Mouse (Mus musculus): ENCODE data around the gene Phactr1.

Phactr1 gene

DNA sequence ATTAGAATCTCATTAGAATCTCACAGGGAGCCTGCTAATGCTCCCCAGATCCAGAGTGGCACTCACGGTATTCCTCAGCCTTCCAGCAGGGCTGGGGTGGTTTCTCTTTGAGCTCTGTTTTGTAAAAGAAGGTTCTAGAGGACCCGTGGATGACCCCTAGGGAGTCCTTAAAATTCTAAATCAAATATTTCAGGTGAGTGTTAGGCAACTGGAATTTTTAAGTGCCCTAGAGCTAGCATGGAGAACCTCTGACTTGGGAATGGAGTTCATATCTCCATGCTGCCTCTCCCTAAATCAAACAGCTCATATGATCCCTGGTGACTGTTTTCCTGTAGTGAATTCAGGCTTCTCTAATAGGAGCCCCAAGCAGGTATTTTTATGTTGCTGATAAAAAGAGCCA, 197.9 kb downstream of the Phactr1 start:
- DNase-seq: no peak

DNA sequence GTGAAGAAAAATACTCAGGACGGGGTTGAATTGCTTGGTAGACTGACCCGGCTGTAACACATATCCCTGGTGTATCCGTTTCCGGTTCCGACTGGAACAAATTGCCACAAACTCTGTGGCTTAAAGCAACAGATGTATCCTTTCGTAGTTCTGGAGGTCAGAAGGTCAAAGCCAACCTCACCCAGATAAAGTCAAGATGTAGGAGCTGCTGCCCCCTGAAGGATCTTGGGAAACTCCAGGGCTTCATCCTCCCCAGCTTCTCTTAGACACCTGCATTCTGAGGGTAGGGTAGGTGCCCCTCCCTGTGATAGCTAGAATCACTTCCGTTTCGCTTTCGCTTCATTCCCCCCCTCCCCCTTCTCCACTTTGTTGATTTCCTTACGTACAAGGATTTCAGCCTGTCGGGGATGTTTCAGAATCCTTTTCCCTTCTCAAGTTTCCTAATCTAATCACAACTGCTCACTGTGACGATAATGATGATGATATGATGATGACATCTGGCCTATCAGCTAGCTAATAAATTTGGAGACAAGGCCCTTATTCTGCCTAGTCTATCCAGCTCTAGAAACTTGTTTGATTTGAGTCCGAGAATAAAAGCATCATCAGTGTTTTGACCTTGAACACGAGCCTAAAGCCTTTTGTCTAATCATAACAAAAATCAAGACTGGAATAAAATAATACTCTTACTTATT, 203.8 kb downstream of the Phactr1 start:
- peak; percentile 45 for DNase-seq

DNA sequence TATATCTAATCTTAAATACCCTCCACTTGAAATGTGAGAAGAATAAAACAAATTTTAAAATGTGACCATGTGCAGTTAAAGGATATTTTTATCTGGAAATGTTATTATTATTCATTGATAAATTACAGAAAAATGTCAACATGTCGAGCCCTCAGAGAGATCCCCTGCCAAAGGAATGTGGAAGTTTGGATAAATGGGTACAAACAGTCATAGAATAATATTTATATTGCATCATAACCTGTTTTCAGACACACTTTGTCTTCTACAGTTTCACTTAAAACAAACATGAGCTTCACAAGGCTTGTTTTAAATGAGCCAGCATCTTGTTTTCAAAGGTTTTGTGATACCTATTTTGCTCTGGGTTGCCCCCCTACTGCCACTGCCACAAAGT, 204.3 kb downstream of the Phactr1 start:
- DNase-seq: no peak

GRCm38 (mm10) chr13:42887701-42888100, 207.3 kb downstream of the Phactr1 start:
- no peak for DNase-seq

DNA sequence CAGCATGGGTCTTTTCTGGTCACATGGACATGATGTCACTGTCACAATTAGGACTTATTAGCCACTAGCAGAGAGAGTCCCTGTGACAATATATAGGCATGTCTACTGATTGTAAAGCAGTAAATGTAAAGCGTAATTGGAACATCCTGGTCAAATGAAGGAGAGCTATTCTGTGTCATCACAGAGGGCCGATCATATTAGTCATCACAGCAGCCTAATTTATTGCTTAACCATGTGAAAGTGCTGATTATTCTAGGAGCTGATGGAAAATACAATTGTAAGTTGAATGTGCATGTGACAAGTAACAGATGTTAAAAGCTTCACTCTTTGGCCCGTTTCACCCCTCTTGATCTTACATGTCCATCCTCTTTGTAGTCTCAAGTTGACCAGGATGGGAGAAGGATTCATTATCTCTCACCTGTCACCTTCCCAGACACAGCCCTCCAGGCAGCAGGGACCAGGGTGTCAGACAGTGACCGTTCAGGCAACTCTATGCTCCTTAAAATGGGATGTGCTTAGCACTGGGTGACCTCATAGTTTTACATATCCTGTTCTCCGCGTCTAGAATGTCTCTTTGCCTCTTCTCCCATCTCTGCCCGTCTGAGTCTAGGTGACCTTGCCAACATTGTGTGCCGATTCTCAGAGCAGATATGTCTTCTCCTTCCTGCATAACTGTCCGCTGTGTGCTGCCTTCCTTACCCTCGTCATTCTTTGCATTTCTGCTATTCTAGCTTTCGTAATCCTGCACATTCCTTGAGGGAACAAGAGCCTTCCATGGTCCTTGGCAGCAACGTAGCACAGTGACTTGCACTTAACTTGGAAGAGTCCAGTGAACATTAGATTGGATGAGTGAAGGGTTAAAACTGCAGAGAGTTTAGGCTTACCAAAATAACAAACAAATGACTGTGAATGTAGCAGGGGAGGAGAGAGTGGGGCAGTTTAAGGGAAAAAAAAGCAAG, 209.4 kb downstream of the Phactr1 start:
- no peak for DNase-seq

- no peak for DNase-seq
These were observed 210.2 kb downstream of the Phactr1 start for GRCm38 (mm10) chr13:42890651-42891050.

GRCm38 (mm10) chr13:42894016-42894415, 213.6 kb downstream of the Phactr1 start:
- DNase-seq: no peak

- DNase-seq: no peak
These were observed 214.2 kb downstream of the Phactr1 start for GRCm38 (mm10) chr13:42894598-42894997.

- peak; percentile 46 for DNase-seq
These were observed 215.6 kb downstream of the Phactr1 start for GRCm38 (mm10) chr13:42895980-42896379.

GRCm38 (mm10) chr13:42899611-42900010, 219.2 kb downstream of the Phactr1 start:
- no peak for DNase-seq

- no peak for DNase-seq
These were observed 221.4 kb downstream of the Phactr1 start for GRCm38 (mm10) chr13:42901837-42902236.

DNA sequence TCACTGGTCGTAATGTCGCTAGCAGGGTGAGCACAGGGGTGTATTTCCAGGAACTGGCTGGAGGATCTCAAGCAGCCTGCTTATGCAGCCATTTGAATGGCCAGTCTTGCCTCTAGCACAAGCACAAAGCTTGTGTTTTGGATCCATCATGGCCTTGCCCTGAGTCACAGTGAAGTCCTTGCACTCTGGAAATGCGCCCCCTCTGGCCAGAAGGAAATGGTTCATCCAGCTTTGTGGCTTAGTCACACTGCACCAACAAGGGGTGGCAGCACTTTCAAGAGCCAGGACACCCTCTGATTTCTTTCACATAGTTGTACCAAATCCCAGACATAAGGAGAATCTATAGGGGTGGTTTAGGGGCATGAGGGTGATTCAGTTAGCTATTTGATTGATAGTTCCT, 222.4 kb downstream of the Phactr1 start:
- no peak for DNase-seq

GRCm38 (mm10) chr13:42905818-42906217, 225.4 kb downstream of the Phactr1 start:
- no peak for DNase-seq

- no peak for DNase-seq
These were observed 226.6 kb downstream of the Phactr1 start for GRCm38 (mm10) chr13:42906990-42907389.

- no peak for DNase-seq
These were observed 234.7 kb downstream of the Phactr1 start for GRCm38 (mm10) chr13:42915081-42915480.

DNA sequence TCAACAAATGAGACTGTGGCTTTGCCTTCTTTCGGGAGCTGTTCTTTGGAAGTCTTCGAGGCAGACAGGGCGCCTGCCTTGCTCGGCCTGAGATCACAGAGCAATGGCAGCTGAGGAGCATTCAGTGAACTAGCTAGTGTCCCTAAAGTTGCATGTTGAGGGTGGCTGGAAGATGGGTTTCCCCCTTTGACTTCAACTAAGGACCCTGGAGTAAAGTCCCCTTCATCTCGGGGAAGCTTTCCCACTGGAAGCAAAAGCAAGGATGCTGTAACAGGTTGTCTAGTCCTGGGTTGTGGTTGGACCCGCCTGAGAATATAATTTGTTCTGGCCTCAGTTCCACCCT, 235.4 kb downstream of the Phactr1 start:
- DNase-seq: no peak

DNA sequence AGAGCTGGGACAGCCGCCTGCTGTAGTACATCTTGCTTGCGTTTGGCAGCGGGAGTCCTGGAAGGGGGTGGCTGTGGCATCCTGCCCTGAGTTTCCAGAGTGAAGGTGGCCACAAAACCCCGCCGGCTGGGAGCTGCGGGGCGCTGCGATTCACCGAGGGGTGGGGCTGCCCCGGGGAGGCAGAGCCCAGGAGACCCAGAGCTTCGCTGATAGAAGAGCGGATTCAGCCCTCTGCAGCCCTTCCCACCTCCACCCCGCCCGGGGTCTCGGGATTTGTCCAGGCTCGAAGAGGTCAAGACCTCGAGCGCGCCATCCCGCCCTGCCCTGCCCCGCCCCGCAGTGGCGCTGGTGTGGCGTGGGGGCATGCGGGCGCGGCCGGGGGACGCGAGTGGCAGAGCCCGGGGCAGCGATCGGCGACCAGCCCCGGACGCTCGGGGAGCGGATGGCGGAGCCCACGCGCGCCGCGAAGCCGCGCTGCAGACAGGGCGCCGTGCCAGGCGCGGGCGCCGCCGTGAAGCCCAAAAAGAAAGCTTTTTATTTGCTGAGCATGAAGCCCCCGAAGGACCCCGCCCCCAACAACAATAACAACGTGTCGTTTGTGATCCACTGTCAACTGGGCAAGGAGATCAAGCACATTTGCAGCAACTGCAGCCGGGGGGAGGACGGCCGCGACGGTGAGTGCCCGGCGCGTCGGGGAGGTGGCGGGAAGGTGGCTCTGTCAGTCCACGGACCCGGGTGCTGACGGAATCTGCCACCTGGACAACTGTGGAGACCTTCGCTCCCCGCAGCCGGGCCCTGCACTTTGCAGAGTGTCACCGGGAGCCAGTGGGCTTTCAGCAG, 236.0 kb downstream of the Phactr1 start:
- peak; percentile 40 for DNase-seq

- peak; percentile 66 for DNase-seq
These were observed 236.8 kb downstream of the Phactr1 start for GRCm38 (mm10) chr13:42917251-42917650.

DNA sequence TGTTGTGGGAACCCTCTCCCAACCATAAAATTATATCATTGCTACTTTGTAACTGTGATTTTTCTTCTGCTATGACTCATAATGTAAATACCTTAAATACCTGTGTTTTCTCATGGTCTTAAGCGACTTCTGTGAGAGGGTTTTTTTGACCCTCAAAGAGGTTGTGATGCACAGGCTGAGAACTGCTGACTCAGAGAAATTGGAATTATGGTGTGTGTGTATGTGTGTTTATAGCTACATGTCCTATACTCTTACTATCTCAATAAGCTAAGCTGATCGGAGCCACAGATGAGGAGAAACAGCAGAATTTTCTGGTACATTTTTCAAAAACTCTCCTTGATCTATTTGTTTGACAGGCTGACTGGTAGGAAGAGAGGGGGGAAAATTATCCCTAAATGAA, 239.6 kb downstream of the Phactr1 start:
- no peak for DNase-seq

DNA sequence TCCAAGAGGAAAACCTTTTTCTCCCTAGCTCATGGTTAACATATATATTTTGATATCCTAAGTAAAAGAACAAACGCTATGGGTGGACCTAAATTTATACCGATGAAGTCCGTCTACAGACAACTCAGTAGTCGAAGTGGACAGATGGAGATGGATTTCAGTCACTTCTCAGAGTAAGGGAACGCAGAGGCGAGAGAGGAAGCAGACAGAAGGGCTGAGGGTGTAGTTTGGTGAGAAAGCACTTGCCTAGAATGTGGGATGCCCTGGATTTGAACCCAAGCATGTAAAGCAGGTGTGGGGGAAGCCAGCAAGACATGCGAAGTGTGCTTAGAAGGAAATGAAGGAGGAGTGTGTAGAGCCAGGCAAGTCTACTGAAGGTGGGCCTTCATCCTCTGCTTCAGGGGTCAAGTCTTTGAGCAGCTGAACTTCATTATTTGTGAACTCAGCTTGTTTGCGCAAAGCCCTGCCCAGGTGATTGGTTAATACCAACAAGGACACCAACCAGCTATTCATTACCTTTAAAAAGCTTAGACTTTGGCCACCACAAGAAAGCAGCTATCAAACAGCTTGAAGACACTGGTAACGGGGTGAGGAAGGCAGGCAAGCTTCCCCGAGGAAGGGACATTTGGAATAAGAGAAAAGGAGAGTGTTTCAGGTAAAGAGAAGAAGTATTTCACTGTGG, 241.5 kb downstream of the Phactr1 start:
- DNase-seq: peak; percentile 56

GRCm38 (mm10) chr13:42927778-42928177, 247.4 kb downstream of the Phactr1 start:
- no peak for DNase-seq

GRCm38 (mm10) chr13:42929529-42930235, 249.3 kb downstream of the Phactr1 start:
- no peak for DNase-seq

Measured in kidney, postnatal 14 days (tissue).